Mouse (Mus musculus): ENCODE measurements at regions not wholly inside any gene's neighbourhood (a gene's known extent, or its start where the extent isn't known, plus 50 kb on each side); places are given as distances from the start of the nearest gene placed in this dataset.

GRCm38 (mm10) chr1:193966652-193967555, 596.8 kb upstream of the Camk1g start:
- no peak for DNase-seq
- no peak for TF ChIP-seq CTCF (IDR thresholded peaks at IDR 0.05)
- no peak overlapping the region for H3K4me3 ChIP-seq
- intact Hi-C loops (cut with DNase I) = no loop called here
- no peak overlapping the region for H3K27ac ChIP-seq

- H3K4me3 ChIP-seq = no peak overlapping the region
- intact Hi-C loops (cut with DNase I) = no loop called here
These were observed 595.2 kb upstream of the Camk1g start for GRCm38 (mm10) chr1:193965278-193965677.

GRCm38 (mm10) chr1:193951936-193952335, 581.8 kb upstream of the Camk1g start:
- intact Hi-C loops (cut with DNase I) = no loop called here
- no peak overlapping the region for H3K27ac ChIP-seq
- no peak overlapping the region for H3K4me3 ChIP-seq
- TF ChIP-seq CTCF (IDR thresholded peaks at IDR 0.05) = no peak
- DNase-seq = no peak

More at GRCm38 (mm10) chr1:193965278-193965677, 595.2 kb upstream of the Camk1g start:
- H3K27ac ChIP-seq = no peak overlapping the region
- TF ChIP-seq CTCF (IDR thresholded peaks at IDR 0.05) = no peak
- no peak for DNase-seq

DNA sequence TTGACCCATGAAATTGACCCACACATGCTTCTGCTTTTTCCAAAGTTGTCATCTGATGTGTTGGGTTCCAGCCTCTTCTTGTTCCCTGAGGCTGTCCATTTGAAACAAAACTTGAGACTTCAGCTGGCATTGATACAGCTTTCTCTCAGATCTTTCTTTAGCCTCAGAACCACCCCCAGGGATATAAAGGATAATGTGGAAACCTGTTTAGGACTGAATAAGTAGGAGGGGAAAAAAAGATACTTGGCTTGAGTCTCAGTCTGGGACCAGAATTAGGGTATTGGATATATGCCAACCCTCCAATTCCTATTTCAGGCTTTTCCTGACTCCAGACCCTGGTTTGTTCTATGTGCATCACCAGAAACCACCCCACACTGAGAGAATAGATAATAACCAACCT, 579.7 kb upstream of the Camk1g start:
- Histone ChIP-seq H3K4me3 (no peak overlapping the region), H3K27ac (no peak overlapping the region)
- intact Hi-C loops (cut with DNase I) = no loop called here
- no peak for DNase-seq
- no peak for TF ChIP-seq CTCF (IDR thresholded peaks at IDR 0.05)

- no peak for TF ChIP-seq CTCF (IDR thresholded peaks at IDR 0.05)
- Histone ChIP-seq H3K4me3 (no peak overlapping the region), H3K27ac (no peak overlapping the region)
- intact Hi-C loops (cut with DNase I) = no loop called here
- no peak for DNase-seq
These were observed 577.0 kb upstream of the Camk1g start for GRCm38 (mm10) chr1:193946953-193947586.

GRCm38 (mm10) chr1:193935969-193936368, 565.9 kb upstream of the Camk1g start:
- Histone ChIP-seq H3K27ac (no peak overlapping the region), H3K4me3 (no peak overlapping the region)
- no peak for TF ChIP-seq CTCF (IDR thresholded peaks at IDR 0.05)
- no peak for DNase-seq
- intact Hi-C loops (cut with DNase I) = no loop called here

GRCm38 (mm10) chr1:193934308-193934707, 564.2 kb upstream of the Camk1g start:
- intact Hi-C loops (cut with DNase I) = no loop called here
- no peak for TF ChIP-seq CTCF (IDR thresholded peaks at IDR 0.05)

DNA sequence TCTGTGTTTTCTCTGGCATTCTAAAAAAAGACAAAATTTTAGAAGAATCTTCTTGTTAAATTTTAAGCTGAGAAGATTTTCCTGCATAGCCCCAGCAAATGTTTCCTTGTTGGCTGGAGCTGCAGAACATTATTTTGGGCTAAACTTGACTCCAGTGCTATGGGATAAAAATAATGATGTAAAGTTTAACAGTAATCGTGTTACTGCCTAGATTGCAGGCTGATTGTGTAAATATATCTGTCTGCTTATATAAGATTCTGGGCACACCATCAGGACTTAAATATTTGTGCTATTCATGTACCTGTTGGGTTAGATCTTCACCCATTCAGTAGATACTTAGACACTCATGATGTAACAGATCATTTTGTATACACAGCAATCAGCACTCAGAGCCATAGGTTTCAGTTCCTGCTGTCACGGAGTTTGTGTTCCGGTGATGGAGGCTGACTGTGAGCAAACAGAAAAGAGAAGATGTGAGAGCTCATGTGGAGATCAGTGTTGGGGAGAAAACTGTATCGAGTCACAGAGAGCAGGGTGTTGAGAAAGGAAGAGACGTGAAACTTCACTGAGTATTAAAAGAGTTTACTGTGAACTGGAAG, 561.1 kb upstream of the Camk1g start:
- Histone ChIP-seq H3K27ac (no peak overlapping the region), H3K4me3 (no peak overlapping the region)
- no peak for TF ChIP-seq CTCF (IDR thresholded peaks at IDR 0.05)
- intact Hi-C loops (cut with DNase I) = no loop called here
- DNase-seq = no peak

More at GRCm38 (mm10) chr1:193934308-193934707, 564.2 kb upstream of the Camk1g start:
- Histone ChIP-seq H3K27ac (no peak overlapping the region), H3K4me3 (no peak overlapping the region)
- no peak for DNase-seq

- no peak for TF ChIP-seq CTCF (IDR thresholded peaks at IDR 0.05)
- H3K27ac ChIP-seq = no peak overlapping the region
- intact Hi-C loops (cut with DNase I) = no loop called here
- H3K4me3 ChIP-seq = no peak overlapping the region
- DNase-seq = no peak
These were observed 558.5 kb upstream of the Camk1g start for GRCm38 (mm10) chr1:193928607-193929006.

- intact Hi-C loops (cut with DNase I) = no loop called here
These were observed 552.7 kb upstream of the Camk1g start for GRCm38 (mm10) chr1:193922756-193923155.

DNA sequence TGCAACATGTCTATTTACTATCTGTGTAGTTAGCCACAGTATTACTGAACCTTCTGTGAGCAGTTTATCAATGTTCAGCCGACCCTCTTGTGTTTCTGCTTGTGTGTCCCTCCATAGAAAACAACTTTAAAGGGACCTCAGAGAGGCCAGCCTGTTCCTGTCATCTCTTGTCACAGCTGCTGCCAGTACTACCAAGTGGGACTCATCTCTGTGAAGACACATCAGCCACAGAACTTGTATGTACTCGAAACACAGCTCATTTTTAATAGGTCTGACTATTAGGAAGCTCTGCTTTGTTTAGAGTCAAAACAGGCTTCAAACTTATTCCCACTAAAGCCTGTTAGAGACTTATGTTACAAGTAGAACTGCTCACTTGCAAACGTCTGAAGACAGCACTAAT, 549.1 kb upstream of the Camk1g start:
- no peak overlapping the region for H3K27ac ChIP-seq
- no peak for DNase-seq
- H3K4me3 ChIP-seq = no peak overlapping the region
- TF ChIP-seq CTCF (IDR thresholded peaks at IDR 0.05) = no peak
- intact Hi-C loops (cut with DNase I) = no loop called here

More at GRCm38 (mm10) chr1:193922756-193923155, 552.7 kb upstream of the Camk1g start:
- no peak overlapping the region for H3K27ac ChIP-seq
- no peak overlapping the region for H3K4me3 ChIP-seq
- TF ChIP-seq CTCF (IDR thresholded peaks at IDR 0.05) = no peak
- no peak for DNase-seq

- H3K27ac ChIP-seq = no peak overlapping the region
- intact Hi-C loops (cut with DNase I) = no loop called here
- DNase-seq = no peak
- no peak overlapping the region for H3K4me3 ChIP-seq
- no peak for TF ChIP-seq CTCF (IDR thresholded peaks at IDR 0.05)
These were observed 535.6 kb upstream of the Camk1g start for GRCm38 (mm10) chr1:193905711-193906110.

GRCm38 (mm10) chr1:193894072-193894471, 524.0 kb upstream of the Camk1g start:
- intact Hi-C loops (cut with DNase I) = no loop called here
- Histone ChIP-seq H3K4me3 (no peak overlapping the region), H3K27ac (no peak overlapping the region)
- TF ChIP-seq CTCF (IDR thresholded peaks at IDR 0.05) = no peak
- DNase-seq = no peak

All from gastrocnemius, adult 2 months (tissue).